Mouse (Mus musculus) forebrain, embryonic 11.5 days (tissue): ENCODE results near the gene Nacc1. TPM values are rescaled to one million over a fixed set of nuclear protein-coding genes. Genes with fewer than 3 reads are reported as not detected.

Experiments
- ATAC-seq: fragments of 200-750 bp; cut with Nextera tagmentation; replicated peaks from 2 replicates; pipeline ENCODE4 v1.8.0; 2017; ENCODE audit warnings: moderate TSS enrichment; ENCODE audit not compliant: low FRiP score
- DNase-seq: peaks from one replicate; pipeline ENCODE4 v3.0.0-alpha.2; 2017; ENCODE audit warnings: low spot score
- H3K27ac ChIP-seq: fragments of 300-500 bp; sonication (generic); 2 replicates; pipeline ENCODE4 v1.5.1; 2014; ENCODE audit warnings: low read depth, low read length
- H3K27me3 ChIP-seq: fragments of 300-500 bp; sonication (generic); 2 replicates; pipeline ENCODE4 v1.6.1; 2014; ENCODE audit warnings: mild to moderate bottlenecking, low read length, mixed read lengths; ENCODE audit not compliant: control insufficient read depth, insufficient read depth
- H3K36me3 ChIP-seq: fragments of 300-500 bp; sonication (generic); 2 replicates; pipeline ENCODE4 v1.6.1; 2014; ENCODE audit warnings: mild to moderate bottlenecking, low read length, moderate library complexity, mixed read lengths; ENCODE audit not compliant: control insufficient read depth, insufficient read depth
- H3K4me1 ChIP-seq: fragments of 300-500 bp; sonication (generic); replicated peaks from 2 replicates; pipeline ENCODE4 v1.6.1; 2014; ENCODE audit warnings: low read length, mixed read lengths; ENCODE audit not compliant: control insufficient read depth, insufficient read depth
- H3K4me2 ChIP-seq: fragments of 300-500 bp; sonication (generic); 2 replicates; pipeline ENCODE4 v1.6.1; 2014; ENCODE audit warnings: low read depth, mild to moderate bottlenecking, low read length, moderate library complexity, mixed read lengths; ENCODE audit not compliant: severe bottlenecking
- H3K4me3 ChIP-seq: fragments of 300-500 bp; sonication (generic); 2 replicates; pipeline ENCODE4 v1.5.1; 2014; ENCODE audit warnings: low read depth, low read length
- H3K9ac ChIP-seq: fragments of 300-500 bp; sonication (generic); 2 replicates; pipeline ENCODE4 v1.6.1; 2014; ENCODE audit warnings: low read length
- H3K9me3 ChIP-seq: fragments of 300-500 bp; sonication (generic); 2 replicates; pipeline ENCODE4 v1.6.1; 2016; ENCODE audit warnings: low read length, mixed read lengths; ENCODE audit not compliant: control insufficient read depth
- WGBS: fragments of 180-500 bp; shearing (Covaris S2); extraction: QIAGEN DNeasy Blood & Tissue Kit; methylation state at CpG from one replicate; pipeline ENCODE4 v1.1.7; 2014; 5-methylcytosine and 5-hydroxymethylcytosine counted together
- polyA plus RNA-seq: library from polyadenylated mRNA; unstranded; fragments of >200 nt; fragmentation: Nextera tagmentation; extraction: Ambion mirVana; gene quantifications from 2 replicates; pipeline ENCODE4 v1.2.1, GENCODE M21; 2014

The Nacc1 gene
- polyA plus RNA-seq, 1 experiment from 2014 or later = 34.6 TPM

DNA sequence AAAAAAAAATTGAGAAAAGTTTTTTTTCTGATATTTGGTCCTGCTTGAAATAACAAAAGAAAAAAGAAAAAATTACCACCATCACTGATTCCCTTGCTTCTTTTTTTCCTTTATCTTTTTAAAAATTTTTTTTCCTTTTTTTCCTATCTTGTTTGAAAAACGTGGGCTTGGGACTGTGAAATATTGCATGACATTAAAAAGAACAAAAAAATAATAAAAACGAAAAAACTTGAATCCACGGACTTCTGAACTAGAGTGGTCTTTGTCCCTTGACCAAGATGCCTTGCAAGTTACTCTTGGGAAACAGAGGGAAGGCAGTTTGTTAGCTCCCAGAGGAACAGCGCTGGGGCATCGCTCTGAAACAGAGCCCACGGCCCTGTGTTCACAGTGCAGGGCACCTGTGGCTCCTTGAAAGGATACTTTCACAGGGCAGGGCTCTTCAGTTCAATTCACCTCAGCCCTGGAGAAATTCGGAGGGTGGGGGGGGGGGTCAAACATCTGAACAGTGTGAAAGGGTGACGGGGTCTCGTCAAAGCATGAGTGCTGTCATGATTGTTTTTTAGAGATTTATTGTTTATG lies 47.6 kb downstream of the Nacc1 start:
- no peak for ATAC-seq
- Histone ChIP-seq H3K4me3 (peak overlapping the region; percentile 55), H3K4me2 (peak overlapping the region; percentile 51)

DNA sequence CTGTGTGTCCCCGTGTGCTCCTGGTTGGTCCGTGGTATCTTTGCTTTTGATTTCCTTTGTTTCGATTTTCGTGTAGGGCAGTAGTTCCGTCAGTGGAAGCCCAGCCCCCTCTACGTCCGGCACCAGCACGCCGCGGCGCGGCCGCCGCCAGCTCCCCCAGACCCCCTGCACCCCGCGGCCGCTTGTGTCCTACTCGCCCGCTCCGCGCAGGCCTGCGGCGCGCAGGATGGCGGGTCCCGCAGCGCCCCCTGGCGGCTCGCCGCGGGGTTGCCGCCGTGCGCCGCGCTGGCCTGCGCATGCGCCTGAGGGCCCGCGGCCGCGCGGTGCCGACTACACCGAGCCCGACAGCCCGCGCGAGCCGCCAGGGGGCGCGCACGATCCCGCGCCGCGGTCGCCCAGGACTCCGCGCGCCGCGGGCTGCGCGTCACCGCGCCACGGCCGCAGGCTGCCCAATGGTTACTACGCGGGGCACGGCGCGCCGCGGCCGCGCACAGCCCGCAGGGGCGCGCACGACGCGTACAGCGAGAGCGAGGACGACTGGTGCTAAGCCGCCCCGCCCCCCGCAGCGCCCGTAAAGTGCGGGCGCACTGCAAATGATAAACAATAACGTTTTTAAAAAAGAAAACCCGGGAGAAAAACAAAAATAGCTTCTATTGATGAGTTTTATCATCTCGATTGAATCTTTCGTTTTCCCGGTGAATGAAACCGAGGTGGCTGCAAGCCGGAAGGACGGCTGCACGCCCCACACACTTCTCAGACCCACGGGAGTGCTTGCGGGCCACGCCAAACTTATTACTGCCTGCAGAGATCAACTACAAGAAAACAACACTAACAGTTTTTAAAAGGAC lies 48.3 kb downstream of the Nacc1 start:
- Histone ChIP-seq H3K36me3 (no peaks in the 10 kb centered on the region), H3K27me3 (no peaks in the 10 kb centered on the region), H3K4me1 (peaks cover 6% of the 10 kb centered on the region; the same call in 1 of the 2 replicates), H3K9ac (peak overlapping the region; percentile 87), H3K4me2 (peak overlapping the region; percentile 92), H3K9me3 (no peaks in the 10 kb centered on the region), H3K27ac (peak overlapping the region; percentile 92), H3K4me3 (peak overlapping the region; percentile 55)
- peak; percentile 96 for DNase-seq
- under 1% methylated on average over 106 of the region's 106 CpGs for WGBS
- ATAC-seq = peak; percentile 93

More for the DNA sequence above, 47.6 kb downstream of the Nacc1 start:
- H3K4me1 ChIP-seq = peaks cover 6% of the 10 kb centered on the region; the same call in 1 of the 2 replicates
- peak overlapping the region; percentile 60; the same call in 1 of the 2 replicates for H3K9ac ChIP-seq
- H3K36me3 ChIP-seq = no peaks in the 10 kb centered on the region
- no peaks in the 10 kb centered on the region for H3K27me3 ChIP-seq
- H3K27ac ChIP-seq = no peak overlapping the region
- 37% methylated on average over 9 of the region's 9 CpGs for WGBS
- DNase-seq = peak; percentile 50
- H3K9me3 ChIP-seq = no peaks in the 10 kb centered on the region

- no peaks in the 10 kb centered on the region for H3K36me3 ChIP-seq
- H3K27me3 ChIP-seq = no peaks in the 10 kb centered on the region
- DNase-seq (peak; percentile 79), ATAC-seq (peak; percentile 52)
- H3K9me3 ChIP-seq = no peaks in the 10 kb centered on the region
- H3K4me1 ChIP-seq = peaks cover 6% of the 10 kb centered on the region; the same call in 1 of the 2 replicates
- under 1% methylated on average over 51 of the region's 52 CpGs for WGBS
- H3K4me2 ChIP-seq = peak overlapping the region; percentile 92
- peak overlapping the region; percentile 55 for H3K4me3 ChIP-seq
- H3K9ac ChIP-seq = peak overlapping the region; percentile 87
- H3K27ac ChIP-seq = peak overlapping the region; percentile 92
These were observed 49.0 kb downstream of the Nacc1 start for GRCm38 (mm10) chr8:84638555-84639161.

- peak overlapping the region; percentile 92; the same call in 1 of the 2 replicates for H3K27ac ChIP-seq
- H3K27me3 ChIP-seq = no peaks in the 10 kb centered on the region
- H3K4me2 ChIP-seq = peak overlapping the region; percentile 92
- H3K9me3 ChIP-seq = no peaks in the 10 kb centered on the region
- WGBS = 38% methylated on average over 8 of the region's 8 CpGs
- no peak for DNase-seq
- H3K36me3 ChIP-seq = no peaks in the 10 kb centered on the region
- peak overlapping the region; percentile 87 for H3K9ac ChIP-seq
- peak overlapping the region; percentile 55 for H3K4me3 ChIP-seq
- ATAC-seq = no peak
- H3K4me1 ChIP-seq = peaks cover 6% of the 10 kb centered on the region; the same call in 1 of the 2 replicates
These were observed 49.6 kb downstream of the Nacc1 start for GRCm38 (mm10) chr8:84637946-84638554.

GRCm38 (mm10) chr8:84636051-84636691 lies 51.5 kb downstream of the Nacc1 start:
- Histone ChIP-seq H3K9ac (no peak overlapping the region), H3K27ac (no peak overlapping the region), H3K4me1 (peaks cover 6% of the 10 kb centered on the region; the same call in 1 of the 2 replicates), H3K36me3 (no peaks in the 10 kb centered on the region), H3K9me3 (no peaks in the 10 kb centered on the region; the same call in 1 of the 2 replicates), H3K27me3 (no peaks in the 10 kb centered on the region), H3K4me3 (no peak overlapping the region), H3K4me2 (no peak overlapping the region)
- no peak for DNase-seq
- ATAC-seq = no peak
- WGBS = 89% methylated on average over 17 of the region's 17 CpGs

- H3K4me1 ChIP-seq = peaks cover 6% of the 10 kb centered on the region; the same call in 1 of the 2 replicates
- 0 out of 2 replicates have a peak overlapping the region, but pooled peaks have one; percentile 8 for H3K9ac ChIP-seq
- ATAC-seq = no peak
- H3K27me3 ChIP-seq = no peaks in the 10 kb centered on the region
- peak overlapping the region; percentile 57 for H3K27ac ChIP-seq
- H3K4me2 ChIP-seq = no peak overlapping the region
- H3K9me3 ChIP-seq = no peaks in the 10 kb centered on the region; the same call in 1 of the 2 replicates
- 70% methylated on average over 14 of the region's 14 CpGs for WGBS
- no peak overlapping the region for H3K4me3 ChIP-seq
- H3K36me3 ChIP-seq = no peaks in the 10 kb centered on the region
- no peak for DNase-seq
These were observed 52.1 kb downstream of the Nacc1 start for GRCm38 (mm10) chr8:84635397-84636050.

GRCm38 (mm10) chr8:84634849-84635304 lies 52.8 kb downstream of the Nacc1 start:
- Histone ChIP-seq H3K27me3 (no peaks in the 10 kb centered on the region), H3K4me2 (no peak overlapping the region), H3K4me3 (no peak overlapping the region), H3K9ac (peak overlapping the region; percentile 23), H3K9me3 (no peaks in the 10 kb centered on the region; the same call in 1 of the 2 replicates), H3K4me1 (peaks cover 6% of the 10 kb centered on the region; the same call in 1 of the 2 replicates), H3K27ac (peak overlapping the region; percentile 57), H3K36me3 (no peaks in the 10 kb centered on the region)
- ATAC-seq = no peak
- 30% methylated on average over 9 of the region's 9 CpGs for WGBS
- DNase-seq = no peak
